Mouse (Mus musculus) MEL (cell line): ENCODE measurements around the gene Fam98c. TPM values are rescaled to one million over a fixed set of nuclear protein-coding genes. Genes with fewer than 3 reads are reported as not detected.

Experiments
- DNase-seq: peaks from one replicate; pipeline ENCODE4 v3.0.0; 2011; ENCODE audit warnings: low read depth, low spot score
- H3K27ac ChIP-seq: 2 replicates; pipeline ENCODE4 v1.5.1; 2012; ENCODE audit warnings: low read depth, mild to moderate bottlenecking, control low read depth, low read length, moderate library complexity; ENCODE audit not compliant: control insufficient read depth
- H3K27me3 ChIP-seq, 2 experiments: fragments of 150-350 bp in 1 of 2; sonication (generic) in 1 of 2; 2 replicates each; pipeline ENCODE4 v1.6.1; 2012; ENCODE audit warnings: low read length in 2 of 2, mild to moderate bottlenecking in 2 of 2, improper control_type of control experiment in 1 of 2, moderate library complexity in 1 of 2; ENCODE audit not compliant: insufficient read depth in 2 of 2, control insufficient read depth in 1 of 2
- H3K36me3 ChIP-seq, 2 experiments: 2 replicates each; pipeline ENCODE4 v1.6.1; 2012 to 2014; ENCODE audit warnings: low read length in 2 of 2, improper control_type of control experiment in 1 of 2, inconsistent platforms in 1 of 2, mild to moderate bottlenecking in 1 of 2; ENCODE audit not compliant: insufficient read depth in 2 of 2, control insufficient read depth in 1 of 2
- H3K4me1 ChIP-seq, 2 experiments: fragments of 150-350 bp in 1 of 2; sonication (generic) in 1 of 2; 2 replicates each; pipeline ENCODE4 v1.6.1; 2012; ENCODE audit warnings: low read length in 2 of 2, improper control_type of control experiment in 1 of 2, mild to moderate bottlenecking in 1 of 2; ENCODE audit not compliant: insufficient read depth in 2 of 2, control insufficient read depth in 1 of 2
- H3K4me3 ChIP-seq, 2 experiments: fragments of 150-350 bp in 1 of 2; sonication (generic) in 1 of 2; 2 replicates each; pipeline ENCODE4 v1.5.1; 2012; ENCODE audit warnings: low read depth in 2 of 2, low read length in 2 of 2, mild to moderate bottlenecking in 2 of 2, moderate library complexity in 2 of 2, control low read depth in 1 of 2, improper control_type of control experiment in 1 of 2; ENCODE audit not compliant: control insufficient read depth in 1 of 2, insufficient read depth in 1 of 2
- H3K79me2 ChIP-seq: 2 replicates; pipeline ENCODE4 v1.6.1; 2012; ENCODE audit warnings: mild to moderate bottlenecking, low read length, moderate library complexity; ENCODE audit not compliant: control insufficient read depth, poor library complexity, insufficient read depth
- H3K9ac ChIP-seq: 2 replicates; pipeline ENCODE4 v1.6.1; 2012; ENCODE audit warnings: low read depth, mild to moderate bottlenecking, control low read depth, low read length, moderate library complexity; ENCODE audit not compliant: control insufficient read depth, poor library complexity, severe bottlenecking
- H3K9me3 ChIP-seq: fragments of 150-350 bp; sonication (generic); replicated peaks from 2 replicates; pipeline ENCODE4 v1.6.1; 2012; ENCODE audit warnings: mild to moderate bottlenecking, low read length, improper control_type of control experiment, moderate library complexity; ENCODE audit not compliant: insufficient read depth
- BHLHE40 ChIP-seq: IDR thresholded peaks from 2 replicates; pipeline ENCODE4 v1.6.1; 2012; ENCODE audit warnings: low read depth, mild to moderate bottlenecking, inconsistent platforms, low read length, improper control_type of control experiment, borderline replicate concordance
- CHD1 ChIP-seq: IDR thresholded peaks from 2 replicates; pipeline ENCODE4 v1.6.1; 2012; ENCODE audit warnings: low read depth, mild to moderate bottlenecking, inconsistent platforms, low read length, improper control_type of control experiment
- CTCF ChIP-seq, 3 experiments: IDR thresholded peaks in 2 of 3; conservative IDR thresholded peaks in 1 of 3; 2 replicates each; pipeline ENCODE4 v1.5.1; 2011 to 2012; ENCODE audit warnings: low read length in 3 of 3, low read depth in 2 of 3, mild to moderate bottlenecking in 2 of 3, improper control_type of control experiment in 1 of 3, inconsistent platforms in 1 of 3, mixed read lengths in 1 of 3, moderate library complexity in 1 of 3; ENCODE audit not compliant: control insufficient read depth in 1 of 3, insufficient read depth in 1 of 3, poor library complexity in 1 of 3, severe bottlenecking in 1 of 3
- E2F4 ChIP-seq: IDR thresholded peaks from 2 replicates; pipeline ENCODE4 v1.6.1; 2011; ENCODE audit warnings: low read depth, low read length, improper control_type of control experiment, borderline replicate concordance
- ELF1 ChIP-seq: IDR thresholded peaks from 2 replicates; pipeline ENCODE4 v1.6.1; 2014; ENCODE audit warnings: low read depth, mild to moderate bottlenecking, inconsistent platforms, low read length, improper control_type of control experiment, moderate library complexity
- ETS1 ChIP-seq: IDR thresholded peaks from 2 replicates; pipeline ENCODE4 v1.6.1; 2012; ENCODE audit warnings: low read depth, mild to moderate bottlenecking, inconsistent platforms, low read length, improper control_type of control experiment, moderate library complexity
- HCFC1 ChIP-seq: IDR thresholded peaks from 2 replicates; pipeline ENCODE4 v1.6.1; 2012; ENCODE audit warnings: low read depth, mild to moderate bottlenecking, inconsistent platforms, low read length, improper control_type of control experiment, moderate library complexity
- JUND ChIP-seq: IDR thresholded peaks from 2 replicates; pipeline ENCODE4 v1.6.1; 2011; ENCODE audit warnings: low read depth, mild to moderate bottlenecking, improper control_type of control experiment, low read length
- MAFK ChIP-seq: IDR thresholded peaks from 2 replicates; pipeline ENCODE4 v1.6.1; 2011; ENCODE audit warnings: low read depth, mild to moderate bottlenecking, low read length, improper control_type of control experiment, borderline replicate concordance
- MAX ChIP-seq: IDR thresholded peaks from 2 replicates; pipeline ENCODE4 v1.6.1; 2011; ENCODE audit warnings: low read length, improper control_type of control experiment
- MAZ ChIP-seq: IDR thresholded peaks from 2 replicates; pipeline ENCODE4 v1.6.1; 2012; ENCODE audit warnings: low read depth, mild to moderate bottlenecking, inconsistent platforms, low read length, improper control_type of control experiment
- MEF2A ChIP-seq: IDR thresholded peaks from 2 replicates; pipeline ENCODE4 v1.6.1; 2014; ENCODE audit warnings: low read depth, mild to moderate bottlenecking, inconsistent platforms, low read length, improper control_type of control experiment; ENCODE audit not compliant: poor library complexity, insufficient replicate concordance, severe bottlenecking; ENCODE audit errors: extremely low read depth
- MXI1 ChIP-seq: IDR thresholded peaks from 2 replicates; pipeline ENCODE4 v1.6.1; 2011; ENCODE audit warnings: mild to moderate bottlenecking, low read depth, low read length, improper control_type of control experiment
- NELFE ChIP-seq: IDR thresholded peaks from 2 replicates; pipeline ENCODE4 v1.6.1; 2011; ENCODE audit warnings: low read depth, low read length, improper control_type of control experiment
- NRF1 ChIP-seq: IDR thresholded peaks from 2 replicates; pipeline ENCODE4 v1.6.1; 2014; ENCODE audit warnings: low read depth, mild to moderate bottlenecking, inconsistent platforms, low read length, improper control_type of control experiment, moderate library complexity; ENCODE audit not compliant: poor library complexity, insufficient read depth, severe bottlenecking
- POLR2A ChIP-seq, 2 experiments: IDR thresholded peaks; 2 replicates each; pipeline ENCODE4 v1.6.1; 2011 to 2012; ENCODE audit warnings: low read length in 2 of 2, mild to moderate bottlenecking in 2 of 2, control low read depth in 1 of 2, improper control_type of control experiment in 1 of 2, low read depth in 1 of 2, moderate library complexity in 1 of 2; ENCODE audit not compliant: control insufficient read depth in 1 of 2, insufficient read depth in 1 of 2, poor library complexity in 1 of 2
- POLR2AphosphoS5 ChIP-seq: IDR thresholded peaks from 2 replicates; pipeline ENCODE4 v1.6.1; 2012; ENCODE audit warnings: low read depth, borderline replicate concordance, mild to moderate bottlenecking, inconsistent platforms, low read length, moderate library complexity, mixed read lengths
- RAD21 ChIP-seq: IDR thresholded peaks from 2 replicates; pipeline ENCODE4 v1.6.1; 2011; ENCODE audit warnings: mild to moderate bottlenecking, low read depth, low read length, improper control_type of control experiment
- SIN3A ChIP-seq: IDR thresholded peaks from 2 replicates; pipeline ENCODE4 v1.6.1; 2012; ENCODE audit warnings: low read length, improper control_type of control experiment, inconsistent platforms
- SMC3 ChIP-seq: IDR thresholded peaks from 2 replicates; pipeline ENCODE4 v1.6.1; 2011; ENCODE audit warnings: low read depth, low read length, improper control_type of control experiment
- TCF12 ChIP-seq: IDR thresholded peaks from 2 replicates; pipeline ENCODE4 v1.6.1; 2014; ENCODE audit warnings: low read depth, mild to moderate bottlenecking, inconsistent platforms, low read length, improper control_type of control experiment, moderate library complexity
- UBTF ChIP-seq: IDR thresholded peaks from 2 replicates; pipeline ENCODE4 v1.6.1; 2012; ENCODE audit warnings: low read depth, mild to moderate bottlenecking, inconsistent platforms, low read length, improper control_type of control experiment, moderate library complexity, borderline replicate concordance; ENCODE audit not compliant: insufficient read depth
- ZC3H11A ChIP-seq: IDR thresholded peaks from 2 replicates; pipeline ENCODE4 v1.6.1; 2012; ENCODE audit warnings: low read depth, mild to moderate bottlenecking, inconsistent platforms, low read length, improper control_type of control experiment
- ZKSCAN1 ChIP-seq: IDR thresholded peaks from 2 replicates; pipeline ENCODE4 v1.6.1; 2012; ENCODE audit warnings: low read depth, mild to moderate bottlenecking, inconsistent platforms, low read length, improper control_type of control experiment, moderate library complexity
- ZMIZ1 ChIP-seq: IDR thresholded peaks from 2 replicates; pipeline ENCODE4 v1.6.1; 2012; ENCODE audit warnings: low read depth, mild to moderate bottlenecking, inconsistent platforms, low read length, improper control_type of control experiment, moderate library complexity
- ZNF384 ChIP-seq: IDR thresholded peaks from 2 replicates; pipeline ENCODE4 v1.6.1; 2012; ENCODE audit warnings: low read depth, mild to moderate bottlenecking, inconsistent platforms, low read length, improper control_type of control experiment
- polyA plus RNA-seq, 2 experiments: library from polyadenylated mRNA; stranded (reverse) in 1 of 2; unstranded in 1 of 2; fragments of >175 nt in 1 of 2; fragments of >200 nt in 1 of 2; gene quantifications; 2 replicates each; pipeline versions ENCODE4 v1.2.1 to v1.2.4; 2012; ENCODE audit warnings: low replicate concordance in 2 of 2, low read depth in 1 of 2; ENCODE audit not compliant: insufficient read length in 2 of 2, insufficient read depth in 1 of 2, missing spikeins in 1 of 2
- total RNA-seq: library from RNA; depleted of rRNA; stranded (reverse); fragments of 300-350 nt; gene quantifications from 2 replicates; pipeline ENCODE4 v1.2.3, GENCODE M21; 2012

The Fam98c gene
- total and polyA plus RNA-seq, 3 experiments: 14.3 to 32.0 TPM; not detected in 1

DNA sequence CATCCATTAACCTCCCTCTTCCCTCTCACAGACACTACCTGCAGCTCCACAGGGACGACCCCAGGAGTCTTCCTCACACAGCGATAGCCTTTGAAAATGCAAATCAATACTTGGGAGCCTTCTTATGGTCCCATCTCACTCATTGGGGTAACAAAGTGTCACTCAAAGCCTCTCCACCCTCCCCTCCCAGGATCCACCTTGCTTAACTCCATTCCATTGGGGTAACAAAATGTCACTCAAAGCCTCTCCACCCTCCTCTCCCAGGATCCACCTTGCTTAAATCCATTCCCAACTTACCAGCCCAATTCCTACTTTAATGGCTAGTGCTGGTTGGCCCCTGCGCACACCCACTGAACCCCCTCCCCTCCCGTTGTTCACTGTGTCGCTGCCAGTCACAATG is 2.2 kb upstream of the Fam98c start:
- Histone ChIP-seq H3K27ac (no peak overlapping the region), H3K9me3 (no peaks in the 10 kb centered on the region), H3K4me3 (no peak overlapping the region), H3K36me3 (no peaks in the 10 kb centered on the region; a peak in 1 of 4 replicates), H3K4me1 (peaks cover 0 to 11% of the 10 kb centered on the region in 2 experiments; a peak in 1 of 4 replicates), H3K27me3 (no peaks in the 10 kb centered on the region), H3K9ac (no peak overlapping the region), H3K79me2 (no peaks in the 10 kb centered on the region; the same call in 1 of the 2 replicates)
- no peak for DNase-seq
- no peak for TF ChIP-seq CHD1
- no peak for TF ChIP-seq TCF12
- no peak for TF ChIP-seq SIN3A
- TF ChIP-seq E2F4: no peak
- TF ChIP-seq MEF2A: no peak
- TF ChIP-seq ZNF384: no peak
- TF ChIP-seq ETS1: no peak
- TF ChIP-seq RAD21: no peak
- TF ChIP-seq JUND: no peak
- no peak for TF ChIP-seq MAFK
- TF ChIP-seq SMC3: no peak
- no peak for TF ChIP-seq MXI1
- no peak for TF ChIP-seq ZMIZ1
- TF ChIP-seq NELFE: no peak
- no peak for TF ChIP-seq ZC3H11A
- TF ChIP-seq MAZ: no peak

- Histone ChIP-seq H3K4me1 (peaks cover 0 to 11% of the 10 kb centered on the region in 2 experiments; a peak in 1 of 4 replicates), H3K27ac (peak overlapping the region; percentile 8), H3K4me3 (peak overlapping the region; percentile 75 to 80), H3K79me2 (no peaks in the 10 kb centered on the region; the same call in 1 of the 2 replicates)
- peak; percentile 90 for DNase-seq
- no peak for TF ChIP-seq ZKSCAN1
- no peak for TF ChIP-seq POLR2AphosphoS5
- peak; percentile 28; the same call in 1 of the 2 replicates for TF ChIP-seq ZMIZ1
- 0 out of 2 replicates have a peak, but pooled peaks have one; percentile 29 for TF ChIP-seq MAX
- TF ChIP-seq UBTF: no peak
- 0 out of 2 replicates have a peak, but pooled peaks have one; percentile 15 for TF ChIP-seq ELF1
- 0 out of 2 replicates have a peak, but pooled peaks have one; percentile 22 for TF ChIP-seq TCF12
- 0 out of 2 replicates have a peak, but pooled peaks have one; percentile 35 for TF ChIP-seq HCFC1
- no peak for TF ChIP-seq RAD21
- peak; percentile 61 for TF ChIP-seq NELFE
- TF ChIP-seq CTCF (IDR thresholded peaks at IDR 0.05 in 2 of 3, conservative IDR thresholded peaks at IDR 0.05 in 1 of 3; ENCODE audit: control insufficient read depth in 1 of 3, insufficient read depth in 1 of 3, low read depth in 2 of 3, low read length in 3 of 3, poor library complexity in 1 of 3, severe bottlenecking in 1 of 3): 0 out of 6 replicates have a peak, but pooled peaks of 1 of the 3 experiments have one; percentile 17
- no peak for TF ChIP-seq BHLHE40
- TF ChIP-seq NRF1: 0 out of 2 replicates have a peak, but pooled peaks have one; percentile 32
- peak; percentile 7 to 73; a peak in 2 of 4 replicates for TF ChIP-seq POLR2A (IDR thresholded peaks at IDR 0.05; ENCODE audit: control insufficient read depth in 1 of 2, insufficient read depth in 1 of 2, low read depth in 1 of 2, low read length in 2 of 2, poor library complexity in 1 of 2)
- TF ChIP-seq, all 39 proteins: peak for 9
- Histone ChIP-seq H3K27me3 (no peaks in the 10 kb centered on the region), H3K36me3 (no peaks in the 10 kb centered on the region; a peak in 1 of 4 replicates), H3K9me3 (no peaks in the 10 kb centered on the region), H3K9ac (peak overlapping the region; percentile 72)
Measured at GRCm38 (mm10) chr7:29155196-29155837, 717 bp downstream of the Fam98c start.
